Mouse (Mus musculus): ENCODE results near the gene Stard13. TPM values are rescaled to one million over a fixed set of nuclear protein-coding genes. Genes with fewer than 3 reads are reported as not detected.

The Stard13 gene
- total and polyA plus RNA-seq, 2 experiments, result 7.8 to 21.3 TPM

DNA sequence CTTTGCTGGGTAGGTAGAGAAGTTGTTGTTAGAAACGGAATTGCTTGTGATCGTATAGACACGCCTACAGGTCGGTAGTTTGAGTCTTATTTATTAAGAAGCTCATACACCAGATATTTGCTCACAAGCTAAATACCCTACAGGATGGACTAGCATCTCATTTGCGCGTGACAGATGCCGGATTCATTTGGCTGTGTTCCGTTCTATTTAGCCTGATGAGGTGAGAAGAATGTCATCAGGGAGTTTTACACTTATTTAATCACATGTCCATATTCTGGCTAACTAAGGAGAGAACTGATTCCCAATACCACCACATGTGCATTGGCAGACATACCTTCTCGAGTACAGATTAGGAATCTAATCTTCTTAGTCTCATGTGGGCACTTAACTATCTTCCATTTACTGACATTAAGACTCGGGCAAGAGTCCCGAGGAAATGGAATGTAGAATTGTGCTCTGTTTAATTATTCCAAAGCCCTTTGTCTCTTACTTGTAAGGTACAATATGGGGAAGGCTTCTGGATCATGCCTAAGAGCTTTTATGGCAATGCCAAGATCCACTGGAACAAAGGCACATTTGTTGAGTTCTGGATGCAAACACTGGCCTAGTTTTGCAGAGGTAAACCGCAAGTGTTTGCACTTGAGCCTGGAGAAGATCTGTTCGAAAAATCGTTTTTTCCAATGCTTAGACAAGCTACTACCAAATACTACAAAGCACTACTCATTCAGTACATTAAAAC is 33.4 kb upstream of the Stard13 start:
- Histone ChIP-seq H3K36me3 (ENCODE audit: control insufficient read depth, insufficient read depth, low read length) (no peaks in the 10 kb centered on the region), H3K27me3 (ENCODE audit: control insufficient read depth, insufficient read depth, low read length) (no peaks in the 10 kb centered on the region), H3K4me3 (ENCODE audit: insufficient read depth, low read depth, low read length) (no peak overlapping the region), H3K4me1 (ENCODE audit: control insufficient read depth, insufficient read depth, low read length) (peaks cover 1% of the 10 kb centered on the region; the same call in 1 of the 2 replicates), H3K27ac (replicated peaks; ENCODE audit: insufficient read depth, low read depth, low read length) (no peak overlapping the region), H3K9ac (ENCODE audit: low read depth, low read length) (no peak overlapping the region), H3K79me2 (ENCODE audit: control insufficient read depth, insufficient read depth, low read length) (no peaks in the 10 kb centered on the region)
- TF ChIP-seq CTCF (IDR thresholded peaks at IDR 0.05; ENCODE audit: low read depth, low read length), result no peak
- TF ChIP-seq POLR2A (IDR thresholded peaks at IDR 0.05; ENCODE audit: extremely low read depth, insufficient read depth, low read length), result no peak
- no peak for DNase-seq (ENCODE audit: extremely low read depth, low read depth, low spot score)
- WGBS, result 89% methylated on average over 14 of the region's 14 CpGs

DNA sequence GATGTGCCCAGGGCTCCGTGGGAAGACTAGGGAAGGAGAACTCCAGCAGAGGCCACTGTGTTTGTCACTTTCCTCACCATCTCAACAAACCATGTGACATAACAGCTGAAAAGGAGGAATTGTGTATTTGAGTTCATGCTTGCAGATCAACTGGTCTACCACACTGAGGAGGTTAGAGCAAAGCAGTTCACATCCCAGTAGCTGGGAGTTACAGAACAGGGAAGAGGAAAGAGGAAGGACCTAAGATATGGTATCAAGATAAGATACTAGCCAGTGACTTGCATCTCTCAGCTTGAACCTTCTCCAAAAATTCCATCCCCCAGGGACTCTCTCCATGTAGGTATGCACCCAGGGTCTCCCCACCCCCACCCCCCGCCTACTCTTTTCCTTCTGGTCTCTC is 27.9 kb upstream of the Stard13 start:
- Histone ChIP-seq H3K4me3 (ENCODE audit: insufficient read depth, low read depth, low read length) (no peak overlapping the region), H3K27me3 (ENCODE audit: control insufficient read depth, insufficient read depth, low read length) (no peaks in the 10 kb centered on the region), H3K27ac (replicated peaks; ENCODE audit: insufficient read depth, low read depth, low read length) (no peak overlapping the region), H3K79me2 (ENCODE audit: control insufficient read depth, insufficient read depth, low read length) (no peaks in the 10 kb centered on the region), H3K4me1 (ENCODE audit: control insufficient read depth, insufficient read depth, low read length) (no peaks in the 10 kb centered on the region; the same call in 1 of the 2 replicates), H3K9ac (ENCODE audit: low read depth, low read length) (no peak overlapping the region), H3K36me3 (ENCODE audit: control insufficient read depth, insufficient read depth, low read length) (no peaks in the 10 kb centered on the region)
- TF ChIP-seq POLR2A (IDR thresholded peaks at IDR 0.05; ENCODE audit: extremely low read depth, insufficient read depth, low read length) (no peak), CTCF (IDR thresholded peaks at IDR 0.05; ENCODE audit: low read depth, low read length) (no peak)
- DNase-seq (ENCODE audit: extremely low read depth, low read depth, low spot score), result no peak
- WGBS, result 96% methylated on average over 2 of the region's 2 CpGs

DNA sequence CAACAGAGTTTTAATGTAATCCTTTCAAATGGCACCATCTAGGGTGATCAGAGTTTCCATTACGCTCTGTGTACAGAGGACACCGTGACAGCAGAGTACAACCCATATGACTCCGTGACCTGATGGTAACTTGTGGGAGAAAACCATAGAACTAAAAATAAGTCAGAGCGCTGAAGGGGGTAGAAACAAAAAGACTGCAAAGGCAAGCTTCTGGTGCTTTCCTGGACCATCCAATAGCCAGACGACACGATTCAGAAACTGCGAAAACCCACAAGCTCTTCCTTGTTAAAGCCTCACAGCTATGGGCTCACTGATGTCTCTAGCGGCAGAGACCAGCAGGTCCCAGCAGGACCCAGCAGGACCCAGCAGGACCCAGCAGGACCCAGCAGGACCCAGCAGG is 18.6 kb upstream of the Stard13 start:
- Histone ChIP-seq H3K27me3 (ENCODE audit: control insufficient read depth, insufficient read depth, low read length) (no peaks in the 10 kb centered on the region), H3K4me1 (ENCODE audit: control insufficient read depth, insufficient read depth, low read length) (no peaks in the 10 kb centered on the region; the same call in 1 of the 2 replicates), H3K4me3 (ENCODE audit: insufficient read depth, low read depth, low read length) (no peak overlapping the region), H3K9ac (ENCODE audit: low read depth, low read length) (no peak overlapping the region), H3K27ac (replicated peaks; ENCODE audit: insufficient read depth, low read depth, low read length) (no peak overlapping the region), H3K36me3 (ENCODE audit: control insufficient read depth, insufficient read depth, low read length) (no peaks in the 10 kb centered on the region), H3K79me2 (ENCODE audit: control insufficient read depth, insufficient read depth, low read length) (no peaks in the 10 kb centered on the region)
- DNase-seq (ENCODE audit: extremely low read depth, low read depth, low spot score), result no peak
- TF ChIP-seq POLR2A (IDR thresholded peaks at IDR 0.05; ENCODE audit: extremely low read depth, insufficient read depth, low read length) (no peak), CTCF (IDR thresholded peaks at IDR 0.05; ENCODE audit: low read depth, low read length) (no peak)
- WGBS, result 80% methylated on average over 8 of the region's 8 CpGs

DNA sequence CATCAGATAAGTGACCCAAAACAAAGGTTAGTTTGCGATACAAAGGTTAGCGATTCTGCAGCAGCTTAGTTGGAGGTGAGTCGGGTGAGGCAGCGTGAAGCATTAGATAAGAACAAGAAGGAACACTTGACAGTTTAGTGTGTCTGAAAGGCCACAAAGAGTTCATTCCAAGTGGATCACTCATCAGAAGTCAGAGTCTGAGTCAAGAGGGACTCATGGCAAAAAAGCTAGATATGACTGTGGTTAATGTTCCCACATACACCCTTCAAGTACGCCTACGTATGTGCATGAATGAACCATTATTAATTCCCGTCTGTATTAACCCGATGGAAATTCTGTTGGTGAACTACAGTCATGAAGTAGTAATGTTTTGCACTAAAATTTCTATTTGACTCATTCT is 18.0 kb upstream of the Stard13 start:
- TF ChIP-seq CTCF (IDR thresholded peaks at IDR 0.05; ENCODE audit: low read depth, low read length) (no peak), POLR2A (IDR thresholded peaks at IDR 0.05; ENCODE audit: extremely low read depth, insufficient read depth, low read length) (no peak)
- H3K27ac ChIP-seq (replicated peaks; ENCODE audit: insufficient read depth, low read depth, low read length), result no peak overlapping the region
- no peaks in the 10 kb centered on the region for H3K27me3 ChIP-seq (ENCODE audit: control insufficient read depth, insufficient read depth, low read length)
- no peaks in the 10 kb centered on the region; the same call in 1 of the 2 replicates for H3K4me1 ChIP-seq (ENCODE audit: control insufficient read depth, insufficient read depth, low read length)
- WGBS, result 92% methylated on average over 8 of the region's 8 CpGs
- no peak overlapping the region for H3K4me3 ChIP-seq (ENCODE audit: insufficient read depth, low read depth, low read length)
- no peak overlapping the region for H3K9ac ChIP-seq (ENCODE audit: low read depth, low read length)
- DNase-seq (ENCODE audit: extremely low read depth, low read depth, low spot score), result no peak
- no peaks in the 10 kb centered on the region for H3K79me2 ChIP-seq (ENCODE audit: control insufficient read depth, insufficient read depth, low read length)
- H3K36me3 ChIP-seq (ENCODE audit: control insufficient read depth, insufficient read depth, low read length), result no peaks in the 10 kb centered on the region

DNA sequence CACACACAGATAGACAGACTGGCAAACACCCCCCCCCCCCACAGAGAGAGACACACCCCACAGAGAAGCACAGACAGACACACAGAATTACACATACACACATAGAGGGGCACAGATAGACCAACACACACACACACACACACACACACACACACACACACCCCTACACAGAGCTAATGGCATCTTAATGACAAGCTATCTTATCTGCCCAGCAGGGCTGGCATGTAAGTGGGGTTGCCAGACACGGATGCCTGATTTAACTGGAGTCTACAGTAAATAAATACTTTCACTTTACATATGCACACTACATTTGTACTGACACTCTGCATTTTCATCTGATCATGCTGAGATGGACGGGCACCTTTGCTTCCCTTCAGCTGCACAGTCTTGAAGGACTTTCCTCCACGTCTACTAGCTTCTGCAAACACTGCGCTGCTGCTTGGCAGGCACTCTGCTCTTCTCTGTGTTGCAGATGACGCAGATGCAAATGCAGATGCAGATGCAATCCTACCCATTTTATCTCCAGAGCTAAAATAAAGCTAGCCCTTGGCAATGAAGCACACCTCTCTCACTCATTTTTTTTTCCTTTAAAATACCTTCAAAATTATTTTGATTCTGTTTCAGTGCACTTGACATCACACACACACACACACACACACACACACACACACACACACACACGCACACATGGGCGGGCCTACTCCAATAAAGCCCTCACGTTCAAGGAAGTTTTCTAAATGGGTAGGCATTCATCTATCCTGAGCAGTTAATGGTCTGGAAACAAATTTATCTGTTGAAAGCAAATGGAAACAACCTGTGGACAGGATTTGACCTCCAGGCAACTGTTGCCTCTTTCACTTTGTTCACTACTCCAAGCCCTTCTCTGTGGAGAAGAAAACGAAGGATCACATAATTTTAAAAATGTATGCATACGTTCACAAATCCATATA is 15.3 kb upstream of the Stard13 start:
- Histone ChIP-seq H3K79me2 (ENCODE audit: control insufficient read depth, insufficient read depth, low read length) (no peaks in the 10 kb centered on the region), H3K36me3 (ENCODE audit: control insufficient read depth, insufficient read depth, low read length) (no peaks in the 10 kb centered on the region), H3K9ac (ENCODE audit: low read depth, low read length) (no peak overlapping the region), H3K27ac (replicated peaks; ENCODE audit: insufficient read depth, low read depth, low read length) (no peak overlapping the region), H3K4me3 (ENCODE audit: insufficient read depth, low read depth, low read length) (no peak overlapping the region), H3K4me1 (ENCODE audit: control insufficient read depth, insufficient read depth, low read length) (no peaks in the 10 kb centered on the region; the same call in 1 of the 2 replicates), H3K27me3 (ENCODE audit: control insufficient read depth, insufficient read depth, low read length) (no peaks in the 10 kb centered on the region)
- WGBS, result 85% methylated on average over 10 of the region's 10 CpGs
- no peak for DNase-seq (ENCODE audit: extremely low read depth, low read depth, low spot score)
- no peak for TF ChIP-seq POLR2A (IDR thresholded peaks at IDR 0.05; ENCODE audit: extremely low read depth, insufficient read depth, low read length)
- no peak for TF ChIP-seq CTCF (IDR thresholded peaks at IDR 0.05; ENCODE audit: low read depth, low read length)
